Mouse (Mus musculus) liver, adult 2 months (tissue): Measurements from ENCODE around the gene Cfl1.

Source experiments
- CTCF ChIP-seq: fragments of 200-500 bp; IDR thresholded peaks from 2 replicates; pipeline ENCODE4 v1.5.1; 2011; ENCODE audit warnings: low read depth, low read length, control low read depth
- POLR2A ChIP-seq: fragments of 200-500 bp; IDR thresholded peaks from 2 replicates; pipeline ENCODE4 v1.6.1; 2011; ENCODE audit warnings: low read length, control low read depth; ENCODE audit not compliant: insufficient read depth; ENCODE audit errors: extremely low read depth

DNA sequence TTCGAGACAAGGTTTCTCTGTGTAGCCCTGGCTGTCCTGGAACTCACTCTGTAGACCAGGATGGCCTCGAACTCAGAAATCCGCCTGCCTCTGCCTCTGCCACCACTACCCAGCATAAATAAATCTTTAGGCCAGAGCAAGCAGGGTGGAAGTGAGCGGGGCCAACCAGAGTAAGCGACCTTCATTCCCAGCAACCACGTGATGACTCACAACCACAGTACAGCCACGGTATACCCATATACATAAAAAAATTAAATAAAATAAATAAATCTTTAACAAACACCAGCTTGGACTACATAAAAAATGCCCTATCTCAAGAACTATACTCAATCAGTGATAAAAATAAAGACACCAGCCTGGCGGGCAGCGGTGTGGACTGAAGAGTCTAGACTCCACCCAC is 53.1 kb downstream of the Cfl1 start:
- no peak for TF ChIP-seq POLR2A
- no peak for TF ChIP-seq CTCF
